Mouse (Mus musculus) hindbrain, embryonic 16.5 days (tissue): ENCODE results near the gene Igfbp4. TPM values are rescaled to one million over a fixed set of nuclear protein-coding genes. Genes with fewer than 3 reads are reported as not detected.

Experiments used
- ATAC-seq: fragments of 200-750 bp; cut with Nextera tagmentation; 2 replicates; pipeline ENCODE4 v1.8.0; 2017; ENCODE audit warnings: moderate TSS enrichment, moderate library complexity
- H3K27ac ChIP-seq: fragments of 300-500 bp; sonication (generic); 2 replicates; pipeline ENCODE4 v1.5.1; 2014; ENCODE audit warnings: low read depth, mild to moderate bottlenecking, control low read depth, low read length, moderate library complexity
- H3K27me3 ChIP-seq: fragments of 300-500 bp; sonication (generic); replicated peaks from 2 replicates; pipeline ENCODE4 v1.6.1; 2014; ENCODE audit warnings: low read length; ENCODE audit not compliant: control insufficient read depth, insufficient read depth
- H3K36me3 ChIP-seq: fragments of 300-500 bp; sonication (generic); 2 replicates; pipeline ENCODE4 v1.6.1; 2014; ENCODE audit warnings: mild to moderate bottlenecking, low read length, moderate library complexity, mixed read lengths; ENCODE audit not compliant: control insufficient read depth, insufficient read depth
- H3K4me1 ChIP-seq: fragments of 300-500 bp; sonication (generic); 2 replicates; pipeline ENCODE4 v1.6.1; 2014; ENCODE audit warnings: low read depth, low read length; ENCODE audit not compliant: control insufficient read depth, insufficient read depth
- H3K4me2 ChIP-seq: fragments of 300-500 bp; sonication (generic); 2 replicates; pipeline ENCODE4 v1.6.1; 2014; ENCODE audit warnings: mild to moderate bottlenecking, low read length, control low read depth, moderate library complexity
- H3K4me3 ChIP-seq: fragments of 300-500 bp; sonication (generic); 2 replicates; pipeline ENCODE4 v1.5.1; 2014; ENCODE audit warnings: mild to moderate bottlenecking, low read length, control low read depth, moderate library complexity
- H3K9ac ChIP-seq: fragments of 300-500 bp; sonication (generic); 2 replicates; pipeline ENCODE4 v1.6.1; 2014; ENCODE audit warnings: low read depth, mild to moderate bottlenecking, control low read depth, low read length, moderate library complexity
- H3K9me3 ChIP-seq: fragments of 300-500 bp; sonication (generic); 2 replicates; pipeline ENCODE4 v1.6.1; 2014; ENCODE audit warnings: mild to moderate bottlenecking, low read length, moderate library complexity; ENCODE audit not compliant: control insufficient read depth
- WGBS: fragments of 180-500 bp; shearing (Covaris S2); extraction: QIAGEN DNeasy Blood & Tissue Kit; methylation state at CpG from one replicate; pipeline ENCODE4 v1.1.7; 2014; 5-methylcytosine and 5-hydroxymethylcytosine counted together
- polyA plus RNA-seq: library from polyadenylated mRNA; unstranded; fragments of >200 nt; fragmentation: Nextera tagmentation; extraction: Ambion mirVana; gene quantifications from 2 replicates; pipeline ENCODE4 v1.2.1, GENCODE M21; 2015

The Igfbp4 gene
- 120 and 161 TPM in 2 replicates for polyA plus RNA-seq

GRCm38 (mm10) chr11:99041051-99041729, at the start of gene Igfbp4:
Gene Igfbp4 (plus strand): TSS chr11:99041244.
- Histone ChIP-seq H3K9ac (peak within 1 kb of the TSS; percentile 86), H3K27me3 (no peaks in the 10 kb centered on the region), H3K36me3 (no peaks in the 10 kb centered on the region), H3K4me1 (peaks cover 18% of the 10 kb centered on the region), H3K4me2 (peak within 1 kb of the TSS; percentile 100), H3K4me3 (peak within 1 kb of the TSS; percentile 66), H3K9me3 (no peaks in the 10 kb centered on the region), H3K27ac (peak within 1 kb of the TSS; percentile 74)
- peak; percentile 65 for ATAC-seq
- under 1% methylated on average over 55 of the region's 63 CpGs for WGBS

- no peaks in the 10 kb centered on the region for H3K27me3 ChIP-seq
- H3K9me3 ChIP-seq, result no peaks in the 10 kb centered on the region
- no peak overlapping the region for H3K9ac ChIP-seq
- H3K4me3 ChIP-seq, result no peak overlapping the region
- no peak for ATAC-seq
- no peak overlapping the region for H3K4me2 ChIP-seq
- no peaks in the 10 kb centered on the region for H3K4me1 ChIP-seq
- WGBS, result 98% methylated on average over 7 of the region's 7 CpGs
- no peaks in the 10 kb centered on the region for H3K36me3 ChIP-seq
- no peak overlapping the region for H3K27ac ChIP-seq
Observed at GRCm38 (mm10) chr11:98995987-98996386, 45.1 kb upstream of the Igfbp4 start.

- H3K4me1 ChIP-seq, result no peaks in the 10 kb centered on the region
- H3K4me3 ChIP-seq, result no peak overlapping the region
- H3K9ac ChIP-seq, result no peak overlapping the region
- H3K27ac ChIP-seq, result no peak overlapping the region
- H3K4me2 ChIP-seq, result no peak overlapping the region
- 86% methylated on average over 4 of the region's 4 CpGs for WGBS
- ATAC-seq, result no peak
- no peaks in the 10 kb centered on the region for H3K36me3 ChIP-seq
- H3K9me3 ChIP-seq, result no peaks in the 10 kb centered on the region
- no peaks in the 10 kb centered on the region for H3K27me3 ChIP-seq
Observed at GRCm38 (mm10) chr11:98997659-98998058, 43.4 kb upstream of the Igfbp4 start.

GRCm38 (mm10) chr11:98998776-98999175, 42.3 kb upstream of the Igfbp4 start:
- no peaks in the 10 kb centered on the region for H3K4me1 ChIP-seq
- ATAC-seq, result no peak
- H3K4me3 ChIP-seq, result no peak overlapping the region
- no peaks in the 10 kb centered on the region for H3K27me3 ChIP-seq
- H3K4me2 ChIP-seq, result no peak overlapping the region
- no peak overlapping the region for H3K27ac ChIP-seq
- no peaks in the 10 kb centered on the region for H3K9me3 ChIP-seq
- H3K9ac ChIP-seq, result no peak overlapping the region
- H3K36me3 ChIP-seq, result no peaks in the 10 kb centered on the region

GRCm38 (mm10) chr11:98999243-98999642, 41.8 kb upstream of the Igfbp4 start:
- ATAC-seq, result no peak
- Histone ChIP-seq H3K9ac (no peak overlapping the region), H3K27me3 (no peaks in the 10 kb centered on the region), H3K36me3 (no peaks in the 10 kb centered on the region), H3K4me2 (no peak overlapping the region), H3K9me3 (no peaks in the 10 kb centered on the region), H3K4me3 (no peak overlapping the region), H3K27ac (no peak overlapping the region), H3K4me1 (no peaks in the 10 kb centered on the region)
- WGBS, result 89% methylated on average over 11 of the region's 11 CpGs

- H3K4me3 ChIP-seq, result no peak overlapping the region
- no peaks in the 10 kb centered on the region for H3K9me3 ChIP-seq
- WGBS, result 92% methylated on average over 9 of the region's 9 CpGs
Observed at GRCm38 (mm10) chr11:99006788-99007187, 34.3 kb upstream of the Igfbp4 start.

GRCm38 (mm10) chr11:99010124-99010523, 30.9 kb upstream of the Igfbp4 start:
- H3K4me3 ChIP-seq, result no peak overlapping the region
- WGBS, result 91% methylated on average over 4 of the region's 4 CpGs
- ATAC-seq, result no peak

More at GRCm38 (mm10) chr11:99006788-99007187, 34.3 kb upstream of the Igfbp4 start:
- Histone ChIP-seq H3K36me3 (no peaks in the 10 kb centered on the region), H3K4me1 (no peaks in the 10 kb centered on the region), H3K27me3 (no peaks in the 10 kb centered on the region), H3K9ac (no peak overlapping the region), H3K4me2 (no peak overlapping the region), H3K27ac (no peak overlapping the region)
- ATAC-seq, result no peak

GRCm38 (mm10) chr11:99010706-99011105, 30.3 kb upstream of the Igfbp4 start:
- Histone ChIP-seq H3K4me2 (no peak overlapping the region), H3K4me1 (no peaks in the 10 kb centered on the region), H3K9me3 (no peaks in the 10 kb centered on the region), H3K27ac (no peak overlapping the region), H3K4me3 (no peak overlapping the region), H3K36me3 (no peaks in the 10 kb centered on the region), H3K27me3 (no peaks in the 10 kb centered on the region), H3K9ac (no peak overlapping the region)
- ATAC-seq, result no peak
- 94% methylated on average over 5 of the region's 5 CpGs for WGBS

More at GRCm38 (mm10) chr11:99010124-99010523, 30.9 kb upstream of the Igfbp4 start:
- Histone ChIP-seq H3K4me2 (no peak overlapping the region), H3K27me3 (no peaks in the 10 kb centered on the region), H3K4me1 (no peaks in the 10 kb centered on the region), H3K27ac (no peak overlapping the region), H3K9me3 (no peaks in the 10 kb centered on the region), H3K36me3 (no peaks in the 10 kb centered on the region), H3K9ac (no peak overlapping the region)

GRCm38 (mm10) chr11:99013856-99014255, 27.2 kb upstream of the Igfbp4 start:
- Histone ChIP-seq H3K4me1 (no peaks in the 10 kb centered on the region), H3K36me3 (no peaks in the 10 kb centered on the region), H3K9me3 (no peaks in the 10 kb centered on the region), H3K4me3 (no peak overlapping the region), H3K27me3 (no peaks in the 10 kb centered on the region), H3K9ac (no peak overlapping the region), H3K27ac (no peak overlapping the region), H3K4me2 (no peak overlapping the region)
- ATAC-seq, result no peak
- WGBS, result 96% methylated on average over 1 of the region's 1 CpGs
